Comparison of ENCODE assay signal across 8 mouse cellular contexts in the genomic region with DNA sequence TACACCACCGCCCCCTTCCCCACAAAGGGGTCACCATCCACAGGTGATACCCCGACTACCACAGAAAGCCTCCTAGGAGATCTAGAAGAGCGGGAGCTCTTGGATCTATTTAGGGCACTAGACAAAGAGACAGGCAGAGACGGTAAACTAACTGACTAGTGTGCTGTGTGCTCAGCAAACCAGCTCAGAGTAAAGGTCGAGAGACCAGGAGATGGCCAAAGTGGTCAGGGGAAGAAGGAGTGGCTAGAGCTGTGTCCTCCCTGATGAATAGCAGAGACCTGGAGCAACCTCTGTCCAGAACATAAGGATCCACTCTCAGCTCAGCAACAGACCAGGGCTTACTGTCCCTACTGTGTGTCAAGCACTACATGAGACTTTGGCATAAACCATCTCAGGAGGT. TPM values are rescaled to one million over a fixed set of nuclear protein-coding genes. Genes with fewer than 3 reads are reported as not detected.
A peak's percentile ranks its signal among the peaks of the same experiment; 100 is the strongest.
DNase-seq lines count a peak whose midpoint lies in the region; ATAC-seq and TF ChIP-seq lines count a peak whose summit lies in the region.

A gene (plus strand): TSS at position 306 of the 400 bp plus-strand sequence.

- no peak for DNase-seq in heart, postnatal 36 days
- DNase-seq in embryonic facial prominence, embryonic 11.5 days (ENCODE audit: low spot score) = no peak
- no peak for DNase-seq in hindbrain, embryonic 14.5 days (ENCODE audit: low spot score)
- peak; percentile 29 for DNase-seq in liver, postnatal 0 days
- DNase-seq in spleen, postnatal 36 days (ENCODE audit: low spot score in 2 of 2) = no peak
- DNase-seq in left cerebral cortex, postnatal 25 days (ENCODE audit: low spot score in 2 of 2) = no peak
- DNase-seq in Muller cell, postnatal 12 days (ENCODE audit: inconsistent ontology term) = no peak

- H3K36me3 ChIP-seq in heart, embryonic 14.5 days (ENCODE audit: control insufficient read depth, insufficient read depth, low read length) = no peaks in the 10 kb centered on the region
- H3K36me3 ChIP-seq in embryonic facial prominence, embryonic 11.5 days (replicated peaks; ENCODE audit: control insufficient read depth, insufficient read depth, low read depth, low read length) = no peaks in the 10 kb centered on the region
- H3K36me3 ChIP-seq in hindbrain, embryonic 14.5 days (replicated peaks; ENCODE audit: control insufficient read depth, insufficient read depth) = no peaks in the 10 kb centered on the region
- H3K36me3 ChIP-seq in liver, postnatal 0 days (replicated peaks; ENCODE audit: insufficient read depth, low read length) = no peaks in the 10 kb centered on the region

- peaks cover 7 to 11% of the 10 kb centered on the region in 2 experiments; a peak in 3 of 4 replicates for H3K4me1 ChIP-seq in heart, embryonic 14.5 days (ENCODE audit: control insufficient read depth in 2 of 2, insufficient read depth in 2 of 2, low read length in 2 of 2)
- no peaks in the 10 kb centered on the region for H3K4me1 ChIP-seq in embryonic facial prominence, embryonic 11.5 days (ENCODE audit: control insufficient read depth, insufficient read depth, low read length)
- H3K4me1 ChIP-seq in hindbrain, embryonic 14.5 days (replicated peaks; ENCODE audit: control insufficient read depth, insufficient read depth, low read length) = peaks cover 5% of the 10 kb centered on the region
- H3K4me1 ChIP-seq in liver, postnatal 0 days (ENCODE audit: insufficient read depth) = peaks cover 16% of the 10 kb centered on the region

- no peaks in the 10 kb centered on the region for H3K9me3 ChIP-seq in heart, embryonic 14.5 days (ENCODE audit: control insufficient read depth, low read length)
- H3K9me3 ChIP-seq in embryonic facial prominence, embryonic 11.5 days (replicated peaks; ENCODE audit: control insufficient read depth, low read length) = no peaks in the 10 kb centered on the region
- H3K9me3 ChIP-seq in hindbrain, embryonic 14.5 days (ENCODE audit: control insufficient read depth, low read length) = no peaks in the 10 kb centered on the region
- no peaks in the 10 kb centered on the region for H3K9me3 ChIP-seq in liver, postnatal 0 days (ENCODE audit: low read length)

- no peak within 1 kb of the TSS for H3K4me3 ChIP-seq in heart, embryonic 14.5 days (ENCODE audit: control insufficient read depth in 1 of 2, insufficient read depth in 1 of 2, low read depth in 1 of 2, low read length in 2 of 2)
- H3K4me3 ChIP-seq in embryonic facial prominence, embryonic 11.5 days (ENCODE audit: low read depth, low read length) = no peak within 1 kb of the TSS
- no peak within 1 kb of the TSS for H3K4me3 ChIP-seq in hindbrain, embryonic 14.5 days (replicated peaks; ENCODE audit: low read length)
- no peak within 1 kb of the TSS for H3K4me3 ChIP-seq in liver, postnatal 0 days (ENCODE audit: low read depth, low read length)

- H3K27ac ChIP-seq in heart, embryonic 14.5 days (replicated peaks in 1 of 2; ENCODE audit: control insufficient read depth in 1 of 2, insufficient read depth in 1 of 2, low read depth in 2 of 2, low read length in 2 of 2) = no peak within 1 kb of the TSS
- H3K27ac ChIP-seq in embryonic facial prominence, embryonic 11.5 days (replicated peaks; ENCODE audit: low read depth, low read length) = no peak within 1 kb of the TSS
- H3K27ac ChIP-seq in hindbrain, embryonic 14.5 days = no peak within 1 kb of the TSS
- H3K27ac ChIP-seq in liver, postnatal 0 days (ENCODE audit: low read depth) = peak within 1 kb of the TSS; percentile 96

- H3K4me2 ChIP-seq in heart, embryonic 14.5 days (ENCODE audit: low read length) = no peak within 1 kb of the TSS
- H3K4me2 ChIP-seq in embryonic facial prominence, embryonic 11.5 days (ENCODE audit: low read depth, low read length) = no peak within 1 kb of the TSS
- H3K4me2 ChIP-seq in hindbrain, embryonic 14.5 days (replicated peaks) = 0 out of 2 replicates have a peak within 1 kb of the TSS, but pooled peaks have one; percentile 67
- peak within 1 kb of the TSS; percentile 70 for H3K4me2 ChIP-seq in liver, postnatal 0 days (ENCODE audit: low read depth, low read length)

- H3K27me3 ChIP-seq in heart, embryonic 14.5 days (ENCODE audit: control insufficient read depth, insufficient read depth, low read length) = no peaks in the 10 kb centered on the region
- H3K27me3 ChIP-seq in embryonic facial prominence, embryonic 11.5 days (ENCODE audit: control insufficient read depth, insufficient read depth, low read length) = no peaks in the 10 kb centered on the region
- peaks cover 2% of the 10 kb centered on the region; the same call in 1 of the 2 replicates for H3K27me3 ChIP-seq in hindbrain, embryonic 14.5 days (ENCODE audit: control insufficient read depth, insufficient read depth, low read length)
- H3K27me3 ChIP-seq in liver, postnatal 0 days (ENCODE audit: insufficient read depth, low read length) = peaks cover 3% of the 10 kb centered on the region; the same call in 1 of the 2 replicates

- no peak for ATAC-seq in heart, embryonic 14.5 days (ENCODE audit: insufficient number of reproducible peaks, insufficient read depth, low FRiP score, low read depth)
- no peak for ATAC-seq in embryonic facial prominence, embryonic 11.5 days (replicated peaks; ENCODE audit: insufficient number of reproducible peaks, low FRiP score, low TSS enrichment, low read depth)
- no peak for ATAC-seq in hindbrain, embryonic 14.5 days (ENCODE audit: low FRiP score)
- ATAC-seq in liver, postnatal 0 days = peak; percentile 64

- no peak for TF ChIP-seq EP300 in liver, postnatal 0 days (IDR thresholded peaks at IDR 0.05; ENCODE audit: low read depth)

- 68% methylated on average over 5 of the region's 5 CpGs for WGBS in heart, embryonic 14.5 days
- 86% methylated on average over 5 of the region's 5 CpGs for WGBS in embryonic facial prominence, embryonic 11.5 days
- WGBS in hindbrain, embryonic 14.5 days = 76% methylated on average over 5 of the region's 5 CpGs
- 56% methylated on average over 5 of the region's 5 CpGs for WGBS in liver, postnatal 0 days (ENCODE audit: insufficient replicate concordance)

- no peak for TF ChIP-seq CTCF in liver, postnatal 0 days (IDR thresholded peaks at IDR 0.05; ENCODE audit: low read depth)

- H3K9ac ChIP-seq in heart, embryonic 14.5 days (ENCODE audit: low read length) = no peak within 1 kb of the TSS
- H3K9ac ChIP-seq in embryonic facial prominence, embryonic 11.5 days (replicated peaks; ENCODE audit: low read length) = no peak within 1 kb of the TSS
- H3K9ac ChIP-seq in hindbrain, embryonic 14.5 days = no peak within 1 kb of the TSS
- H3K9ac ChIP-seq in liver, postnatal 0 days (replicated peaks) = no peak within 1 kb of the TSS

- intact Hi-C loops in heart, postnatal 36 days (cut with DNase I) = no loop called here
- intact Hi-C loops in left cerebral cortex, postnatal 25 days (cut with DNase I) = no loop called here

RNA-seq across cellular contexts. Expression of the gene that starts here (rescaled TPM):
- 58.9 and 70.7 TPM in 2 replicates for polyA plus RNA-seq in heart, embryonic 14.5 days (2014; fragmentation: Nextera tagmentation; extraction: Ambion mirVana)
- total RNA-seq in heart, postnatal 36 days (2021) = 1 to 10 TPM; 6.7 to 7.5 TPM
- 70.8 and 81.9 TPM in 2 replicates for polyA plus RNA-seq in embryonic facial prominence, embryonic 11.5 days (2014; fragmentation: Nextera tagmentation; extraction: Ambion mirVana)
- polyA plus RNA-seq in hindbrain, embryonic 14.5 days (2014; fragmentation: Nextera tagmentation; extraction: Ambion mirVana) = 57.7 and 77.1 TPM in 2 replicates
- polyA plus RNA-seq in liver, postnatal 0 days (2015; fragmentation: Nextera tagmentation; extraction: Ambion mirVana) = 54.3 and 59.6 TPM in 2 replicates
- 1 to 10 TPM; 6.8 to 7.3 TPM for total RNA-seq in left cerebral cortex, postnatal 25 days (2021)

Comparison
In these comparisons a context has a peak if more than half of its experiments do, and no peak if none do; other contexts are left out.
1. H3K4me2 ChIP-seq: peak in hindbrain, embryonic 14.5 days (single experiment) and liver, postnatal 0 days (single experiment); none in heart, embryonic 14.5 days (single experiment) and embryonic facial prominence, embryonic 11.5 days (single experiment).